Comparison of ENCODE assay signal across 10 mouse cellular contexts in the genomic region with DNA sequence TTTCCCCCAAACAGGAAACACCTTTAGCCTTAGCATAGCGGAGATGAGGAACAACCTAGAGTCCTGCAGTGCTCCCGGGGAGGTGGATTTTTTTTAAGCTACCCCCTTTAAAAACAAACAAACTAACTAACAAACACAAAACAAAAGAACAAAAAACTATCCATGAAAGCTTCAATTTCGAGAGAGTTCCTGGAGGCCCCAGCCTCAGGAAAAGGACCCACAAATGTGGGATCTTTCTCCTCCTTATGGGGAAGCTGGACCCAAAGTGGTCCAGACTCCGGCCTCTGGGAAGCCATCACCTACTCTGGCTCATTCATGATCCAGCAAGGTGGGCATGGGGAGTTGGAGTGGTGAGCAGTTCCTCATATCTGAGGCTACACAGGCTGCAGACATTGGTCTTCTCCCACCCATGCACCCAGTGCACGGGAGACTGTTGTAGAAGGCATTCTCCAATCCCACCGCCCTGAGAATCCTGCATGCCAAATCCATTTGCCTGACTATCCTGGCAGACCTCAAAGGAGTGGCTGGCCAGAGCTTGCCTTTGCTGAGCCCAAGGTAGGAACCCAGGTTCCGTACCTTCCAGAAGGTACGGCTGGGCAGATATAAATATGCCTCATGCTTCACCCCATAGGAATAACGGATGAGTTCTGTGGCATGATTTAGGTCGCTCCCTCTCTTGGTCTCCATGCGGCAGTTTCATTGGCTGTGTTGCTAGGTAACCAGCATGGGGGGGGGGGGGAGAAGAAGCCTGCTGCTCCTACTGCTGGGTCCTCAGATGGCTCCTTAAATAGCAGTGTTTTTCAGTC. TPM values are rescaled to one million over a fixed set of nuclear protein-coding genes. Genes with fewer than 3 reads are reported as not detected.
DNase-seq lines count a peak whose midpoint lies in the region; ATAC-seq lines count a peak whose summit lies in the region.
"Had no signal": no experiment of that assay in that cellular context is flagged by ENCODE, and none has a peak within 500 bp of the region (broad histone marks: within the 10 kb centered on the region; RNA-seq: fewer than 3 reads in every experiment).

No protein-coding gene starts in this region.

- H3K9ac ChIP-seq in kidney, embryonic 14.5 days (ENCODE audit: low read depth, low read length) = no peak overlapping the region
- H3K9ac ChIP-seq in hindbrain, embryonic 15.5 days = no peak overlapping the region; the same call in 1 of the 2 replicates
- no peak overlapping the region for H3K9ac ChIP-seq in neural tube, embryonic 14.5 days (replicated peaks; ENCODE audit: low read depth, low read length)
- H3K9ac ChIP-seq: liver, embryonic 15.5 days had no signal

- H3K9me3 ChIP-seq in kidney, embryonic 14.5 days (ENCODE audit: control insufficient read depth, low read length) = no peaks in the 10 kb centered on the region
- no peaks in the 10 kb centered on the region for H3K9me3 ChIP-seq in hindbrain, embryonic 15.5 days
- no peaks in the 10 kb centered on the region for H3K9me3 ChIP-seq in neural tube, embryonic 14.5 days (ENCODE audit: control insufficient read depth, low read length)
- H3K9me3 ChIP-seq: liver, embryonic 15.5 days had no signal

- no peaks in the 10 kb centered on the region for H3K27me3 ChIP-seq in kidney, embryonic 14.5 days (ENCODE audit: control insufficient read depth, insufficient read depth, low read length)
- H3K27me3 ChIP-seq in hindbrain, embryonic 15.5 days = no peaks in the 10 kb centered on the region
- H3K27me3 ChIP-seq in neural tube, embryonic 14.5 days (ENCODE audit: control insufficient read depth, insufficient read depth, low read length) = no peaks in the 10 kb centered on the region
- H3K27me3 ChIP-seq: liver, embryonic 15.5 days had no signal

- H3K4me3 ChIP-seq in kidney, embryonic 14.5 days (ENCODE audit: low read length) = no peak overlapping the region
- H3K4me3 ChIP-seq in hindbrain, embryonic 15.5 days = no peak overlapping the region
- H3K4me3 ChIP-seq in neural tube, embryonic 14.5 days (ENCODE audit: low read depth, low read length) = no peak overlapping the region
- H3K4me3 ChIP-seq: liver, embryonic 15.5 days had no signal

- H3K4me1 ChIP-seq in kidney, embryonic 14.5 days (ENCODE audit: control insufficient read depth, insufficient read depth, low read length) = peaks cover 23% of the 10 kb centered on the region
- peaks cover 56% of the 10 kb centered on the region for H3K4me1 ChIP-seq in hindbrain, embryonic 15.5 days (replicated peaks)
- H3K4me1 ChIP-seq in neural tube, embryonic 14.5 days (ENCODE audit: control insufficient read depth, insufficient read depth, low read length) = peaks cover 39% of the 10 kb centered on the region

- H3K27ac ChIP-seq in kidney, embryonic 14.5 days (ENCODE audit: low read depth, low read length) = no peak overlapping the region
- H3K27ac ChIP-seq in hindbrain, embryonic 15.5 days (replicated peaks) = peak overlapping the region; percentile 82
- H3K27ac ChIP-seq in neural tube, embryonic 14.5 days (ENCODE audit: low read depth, low read length) = peak overlapping the region; percentile 88
- H3K27ac ChIP-seq: liver, embryonic 15.5 days had no signal

- 0 out of 2 replicates have a peak, but pooled peaks have one; percentile 32 for ATAC-seq in kidney, embryonic 14.5 days (ENCODE audit: low FRiP score, low TSS enrichment)
- ATAC-seq in hindbrain, embryonic 15.5 days (ENCODE audit: low FRiP score, low read depth) = peak; percentile 76
- peak; percentile 66 for ATAC-seq in neural tube, embryonic 14.5 days (ENCODE audit: low read depth)

- DNase-seq in kidney, postnatal 25 days = no peak
- DNase-seq in cerebellum, postnatal 25 days = peak; percentile 56 to 65
- no peak for DNase-seq in ovary, adult 18-20 months (ENCODE audit: low spot score)
- no peak for DNase-seq in frontal cortex, postnatal 10 days (ENCODE audit: low spot score in 2 of 2)
- DNase-seq in urinary bladder, postnatal 25 days (ENCODE audit: low spot score) = no peak
- DNase-seq: thymus, adult 2 months had no signal

- 51% methylated on average over 11 of the region's 11 CpGs for WGBS in kidney, embryonic 14.5 days
- WGBS in hindbrain, embryonic 15.5 days = 20% methylated on average over 11 of the region's 11 CpGs
- WGBS in neural tube, embryonic 14.5 days = 23% methylated on average over 11 of the region's 11 CpGs

- H3K36me3 ChIP-seq in kidney, embryonic 14.5 days (ENCODE audit: control insufficient read depth, insufficient read depth, low read length) = no peaks in the 10 kb centered on the region
- H3K36me3 ChIP-seq in hindbrain, embryonic 15.5 days = no peaks in the 10 kb centered on the region
- H3K36me3 ChIP-seq in neural tube, embryonic 14.5 days (ENCODE audit: control insufficient read depth, insufficient read depth, low read length) = no peaks in the 10 kb centered on the region

- peak overlapping the region; percentile 15; the same call in 1 of the 2 replicates for H3K4me2 ChIP-seq in kidney, embryonic 14.5 days (replicated peaks; ENCODE audit: low read depth, low read length)
- peak overlapping the region; percentile 44 for H3K4me2 ChIP-seq in hindbrain, embryonic 15.5 days
- peak overlapping the region; percentile 30 for H3K4me2 ChIP-seq in neural tube, embryonic 14.5 days (ENCODE audit: low read depth, low read length)
- H3K4me2 ChIP-seq: liver, embryonic 15.5 days had no signal

RNA-seq across cellular contexts. Expression of a gene that starts 48.9 kb away (rescaled TPM):
- polyA plus RNA-seq in kidney, embryonic 14.5 days (2014; fragmentation: Nextera tagmentation; extraction: Ambion mirVana) = 4.0 and 5.7 TPM in 2 replicates
- 5.3 and 8.2 TPM in 2 replicates for polyA plus RNA-seq in hindbrain, embryonic 15.5 days (2015; fragmentation: Nextera tagmentation; extraction: Ambion mirVana)
- 6.7 and 7.2 TPM in 2 replicates for polyA plus RNA-seq in neural tube, embryonic 14.5 days (2014; fragmentation: Nextera tagmentation; extraction: Ambion mirVana)

Comparison
In these comparisons a context has a peak if more than half of its experiments do, and no peak if none do; other contexts are left out.
1. DNase-seq: peak in cerebellum, postnatal 25 days (2 of 2); none in kidney, postnatal 25 days (0 of 2), ovary, adult 18-20 months (single experiment), frontal cortex, postnatal 10 days (0 of 2) and urinary bladder, postnatal 25 days (single experiment).
2. Peak in every context shown above with its lines, with median percentiles within 50 percentile points of each other: ATAC-seq and H3K4me2 ChIP-seq.